Mouse (Mus musculus) spleen, adult 2 months (tissue): ENCODE measurements at regions not wholly inside any gene's neighbourhood (a gene's known extent, or its start where the extent isn't known, plus 50 kb on each side); places are given as distances from the start of the nearest gene placed in this dataset.

ENCODE experiments used
- CTCF ChIP-seq: fragments of 200-500 bp; IDR thresholded peaks from 2 replicates; pipeline ENCODE4 v1.5.1; 2011; ENCODE audit warnings: mild to moderate bottlenecking, inconsistent platforms; ENCODE audit not compliant: insufficient read depth, insufficient read length, insufficient replicate concordance; ENCODE audit errors: extremely low read depth
- POLR2A ChIP-seq: fragments of 200-500 bp; IDR thresholded peaks from 2 replicates; pipeline ENCODE4 v1.6.1; 2011; ENCODE audit warnings: low read depth, low read length, inconsistent platforms

GRCm38 (mm10) chr15:68375166-68375565, 1874.5 kb upstream of the Lrrc6 start:
- TF ChIP-seq POLR2A (no peak), CTCF (no peak)
